Mouse (Mus musculus): ENCODE results near the gene Dnah2. TPM values are rescaled to one million over a fixed set of nuclear protein-coding genes. Genes with fewer than 3 reads are reported as not detected.

The Dnah2 gene
- polyA plus RNA-seq, 1 experiment from 2014 or later = 1.4 TPM

DNA sequence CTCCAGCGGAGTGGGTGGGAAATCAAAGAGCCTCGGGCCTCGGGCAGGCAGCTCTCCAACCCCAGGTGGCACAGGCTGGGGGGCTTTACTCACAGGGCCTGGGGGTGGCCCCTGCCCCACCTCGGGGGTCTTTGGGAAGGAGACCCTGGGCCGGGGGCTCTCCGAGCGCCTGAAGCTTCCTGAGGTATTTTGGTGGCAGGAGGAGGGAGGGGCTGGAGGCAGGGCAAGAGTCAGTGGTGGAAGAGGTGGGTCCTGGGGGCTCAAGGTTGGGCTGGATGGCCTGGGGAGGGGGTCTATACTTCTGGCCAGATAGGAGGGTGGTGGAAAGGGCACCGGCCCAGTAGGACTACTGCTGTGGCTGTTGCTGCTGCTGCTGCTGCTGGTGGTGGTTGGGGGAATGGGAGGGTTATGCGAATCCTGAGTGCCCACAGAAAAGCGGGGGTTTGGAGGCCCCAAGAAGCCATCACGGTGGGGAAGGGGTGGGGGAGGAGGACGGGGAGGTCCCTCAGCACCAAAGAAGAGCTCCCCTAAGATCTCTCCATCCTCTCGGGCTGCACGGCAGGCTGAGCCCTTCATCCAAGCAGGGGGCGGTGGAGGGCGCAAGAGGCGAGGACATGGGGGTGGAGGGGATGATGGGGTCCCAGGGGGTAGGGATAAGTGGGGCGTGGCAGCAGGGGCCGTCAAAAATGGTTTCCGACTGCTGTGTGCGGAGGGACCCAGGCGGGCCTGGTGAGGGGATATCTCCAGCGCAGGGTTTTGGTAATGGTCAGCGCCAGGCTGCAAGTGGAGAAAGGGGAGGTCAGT, 143.3 kb downstream of the Dnah2 start:
- Histone ChIP-seq H3K36me3 (peaks cover 74% of the 10 kb centered on the region), H3K27ac (no peak overlapping the region), H3K4me2 (replicated peaks) (no peak overlapping the region), H3K4me3 (no peak overlapping the region), H3K4me1 (peaks cover 22% of the 10 kb centered on the region), H3K9me3 (replicated peaks) (no peaks in the 10 kb centered on the region), H3K9ac (no peak overlapping the region), H3K27me3 (peaks cover 5% of the 10 kb centered on the region)
- no peak for ATAC-seq (ENCODE audit: low FRiP score)
- 93% methylated on average over 24 of the region's 24 CpGs for WGBS

DNA sequence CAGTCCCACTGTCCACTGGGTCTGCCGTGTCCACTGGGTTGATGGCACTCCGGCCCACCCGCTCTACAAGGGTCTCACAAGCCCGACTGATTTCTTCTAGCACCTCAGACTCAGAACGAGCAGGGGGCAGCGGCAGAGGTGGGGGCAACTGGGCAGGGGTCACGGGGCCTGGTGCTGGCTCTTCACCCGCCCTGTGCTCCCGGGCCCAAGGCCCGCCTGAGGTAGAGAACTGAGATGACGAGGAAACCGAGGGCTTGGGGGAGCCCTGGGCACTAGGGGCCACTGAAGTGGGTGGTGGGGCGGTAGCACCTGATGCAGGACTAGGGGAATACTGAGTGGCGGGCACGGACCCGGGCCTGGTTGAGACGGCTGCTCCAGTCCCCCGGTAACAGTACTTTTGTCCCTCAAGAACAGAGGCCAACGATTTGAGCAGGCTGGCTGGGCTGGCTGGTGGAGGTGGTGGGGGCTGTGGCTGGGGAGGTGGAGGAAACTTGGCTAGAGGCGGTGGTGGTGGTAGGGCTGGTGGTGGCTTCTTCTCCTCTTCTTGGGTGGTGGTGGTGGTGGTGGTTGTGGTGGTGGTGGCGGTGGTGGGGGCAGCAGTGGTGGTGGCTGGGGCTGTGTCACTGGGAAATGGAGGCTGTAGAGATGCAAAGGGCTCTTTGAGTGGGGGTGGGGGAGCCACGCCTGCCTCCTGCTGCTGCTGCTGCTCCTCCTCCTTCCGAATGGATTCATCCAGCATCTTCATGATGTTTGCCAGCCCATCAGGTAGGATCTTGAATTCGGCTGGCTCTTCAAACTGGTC, 144.1 kb downstream of the Dnah2 start:
- no peaks in the 10 kb centered on the region for H3K9me3 ChIP-seq (replicated peaks)
- H3K27ac ChIP-seq = no peak overlapping the region
- H3K9ac ChIP-seq = no peak overlapping the region
- 94% methylated on average over 21 of the region's 24 CpGs for WGBS
- no peak overlapping the region for H3K4me3 ChIP-seq
- no peak overlapping the region for H3K4me2 ChIP-seq (replicated peaks)
- H3K4me1 ChIP-seq = peaks cover 26% of the 10 kb centered on the region
- peaks cover 82% of the 10 kb centered on the region for H3K36me3 ChIP-seq
- ATAC-seq (ENCODE audit: low FRiP score) = no peak
- H3K27me3 ChIP-seq = peaks cover 13% of the 10 kb centered on the region

DNA sequence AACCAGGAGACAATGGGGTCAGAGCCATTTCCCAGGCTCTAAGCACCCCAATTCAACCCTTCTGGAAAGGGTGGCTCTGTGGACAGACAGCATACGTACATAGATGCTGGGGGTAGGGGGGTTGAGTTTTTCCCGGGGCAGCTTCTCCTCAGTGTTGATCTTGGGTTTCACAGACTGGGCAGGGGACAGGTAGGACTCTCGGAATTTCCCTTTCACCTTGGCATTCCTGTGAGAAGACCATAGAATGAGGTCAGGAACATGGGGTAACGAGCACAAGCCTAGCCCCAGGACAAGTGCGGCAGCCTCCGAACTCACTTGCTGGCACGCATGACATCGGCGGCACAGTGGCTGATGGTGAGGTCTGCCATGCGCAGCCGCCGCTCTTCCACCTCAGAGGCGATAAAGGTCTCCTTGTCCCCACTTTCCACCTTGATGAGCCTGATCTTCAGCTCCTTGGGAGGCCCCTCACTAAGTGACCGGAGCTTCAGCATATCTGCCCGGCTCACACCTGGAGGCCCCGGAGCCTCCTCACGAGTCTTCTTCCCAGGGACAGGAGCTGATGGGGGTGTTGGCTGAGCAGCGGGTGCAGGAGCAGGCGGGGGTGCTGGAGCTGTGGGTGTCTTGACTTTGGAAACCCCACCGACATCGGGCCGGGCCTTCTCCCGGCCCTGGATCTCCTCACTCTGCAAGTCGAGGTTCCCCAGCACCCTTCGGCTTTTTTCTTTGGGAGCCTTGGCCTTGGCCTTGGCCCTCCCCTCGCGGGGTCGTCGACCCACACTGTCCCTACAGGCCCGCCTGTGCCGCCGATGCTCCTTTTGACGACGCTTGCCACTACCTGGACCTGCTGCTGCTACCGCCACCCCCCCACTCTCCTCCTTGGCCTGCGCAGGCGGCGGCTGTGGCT, 145.0 kb downstream of the Dnah2 start:
- Histone ChIP-seq H3K9ac (no peak overlapping the region), H3K36me3 (peaks cover 87% of the 10 kb centered on the region), H3K4me1 (peaks cover 25% of the 10 kb centered on the region), H3K9me3 (replicated peaks) (no peaks in the 10 kb centered on the region), H3K4me3 (no peak overlapping the region), H3K27me3 (peaks cover 15% of the 10 kb centered on the region), H3K4me2 (replicated peaks) (no peak overlapping the region), H3K27ac (no peak overlapping the region)
- no peak for ATAC-seq (ENCODE audit: low FRiP score)
- 94% methylated on average over 34 of the region's 38 CpGs for WGBS

DNA sequence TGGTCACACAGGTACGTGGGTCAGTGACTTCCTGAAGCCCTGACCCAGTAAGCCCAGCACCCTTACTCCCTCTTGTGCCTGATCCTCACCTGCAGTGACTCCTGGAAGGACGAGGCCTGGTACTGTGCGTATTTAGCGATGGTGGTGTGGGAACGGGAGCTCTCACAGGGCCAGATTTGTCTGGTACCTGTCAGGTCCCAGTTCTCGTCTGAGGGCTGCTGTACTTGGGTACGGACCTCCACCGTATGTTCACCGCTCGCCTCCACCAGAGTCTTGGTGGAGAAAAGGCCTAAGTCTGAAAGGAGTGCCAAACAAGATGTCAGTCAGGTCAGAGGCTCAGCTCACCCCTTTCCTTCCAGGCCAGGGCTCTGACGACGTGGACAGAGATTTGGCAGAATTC, 146.9 kb downstream of the Dnah2 start:
- H3K4me3 ChIP-seq = no peak overlapping the region
- H3K4me2 ChIP-seq (replicated peaks) = no peak overlapping the region
- H3K9ac ChIP-seq = no peak overlapping the region; the same call in 1 of the 2 replicates
- H3K4me1 ChIP-seq = peaks cover 25% of the 10 kb centered on the region
- H3K36me3 ChIP-seq = peaks cover 78% of the 10 kb centered on the region
- H3K27me3 ChIP-seq = peaks cover 26% of the 10 kb centered on the region
- 86% methylated on average over 12 of the region's 12 CpGs for WGBS
- H3K9me3 ChIP-seq (replicated peaks) = no peaks in the 10 kb centered on the region
- H3K27ac ChIP-seq = no peak overlapping the region
- no peak for ATAC-seq (ENCODE audit: low FRiP score)

DNA sequence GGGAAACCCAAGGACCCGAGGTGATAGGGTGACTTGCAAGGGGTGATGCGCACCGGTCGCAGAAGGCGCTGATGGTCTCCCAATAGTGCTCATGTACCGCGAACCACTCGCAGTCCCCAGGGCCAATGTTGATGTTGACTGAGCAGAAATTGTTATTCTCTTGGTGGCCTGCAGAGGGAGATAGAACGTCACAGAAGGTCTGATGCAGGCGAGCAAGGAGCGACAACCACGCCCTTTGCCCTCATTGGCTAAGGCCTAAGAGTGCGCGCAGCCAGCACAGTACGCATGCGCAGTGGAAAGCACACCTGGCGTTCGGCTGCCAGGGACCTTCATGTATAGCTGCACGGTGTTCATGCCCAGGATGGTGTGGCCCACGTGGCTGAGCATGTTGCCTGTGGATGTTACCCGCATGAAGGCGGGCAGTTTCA, 147.7 kb downstream of the Dnah2 start:
- Histone ChIP-seq H3K36me3 (peaks cover 70% of the 10 kb centered on the region), H3K9me3 (replicated peaks) (no peaks in the 10 kb centered on the region), H3K4me3 (no peak overlapping the region), H3K4me2 (replicated peaks) (no peak overlapping the region; the same call in 1 of the 2 replicates), H3K27ac (no peak overlapping the region), H3K9ac (peak overlapping the region; percentile 27; the same call in 1 of the 2 replicates), H3K4me1 (peaks cover 32% of the 10 kb centered on the region), H3K27me3 (peaks cover 26% of the 10 kb centered on the region)
- ATAC-seq (ENCODE audit: low FRiP score) = peak; percentile 49
- WGBS = 19% methylated on average over 22 of the region's 22 CpGs

DNA sequence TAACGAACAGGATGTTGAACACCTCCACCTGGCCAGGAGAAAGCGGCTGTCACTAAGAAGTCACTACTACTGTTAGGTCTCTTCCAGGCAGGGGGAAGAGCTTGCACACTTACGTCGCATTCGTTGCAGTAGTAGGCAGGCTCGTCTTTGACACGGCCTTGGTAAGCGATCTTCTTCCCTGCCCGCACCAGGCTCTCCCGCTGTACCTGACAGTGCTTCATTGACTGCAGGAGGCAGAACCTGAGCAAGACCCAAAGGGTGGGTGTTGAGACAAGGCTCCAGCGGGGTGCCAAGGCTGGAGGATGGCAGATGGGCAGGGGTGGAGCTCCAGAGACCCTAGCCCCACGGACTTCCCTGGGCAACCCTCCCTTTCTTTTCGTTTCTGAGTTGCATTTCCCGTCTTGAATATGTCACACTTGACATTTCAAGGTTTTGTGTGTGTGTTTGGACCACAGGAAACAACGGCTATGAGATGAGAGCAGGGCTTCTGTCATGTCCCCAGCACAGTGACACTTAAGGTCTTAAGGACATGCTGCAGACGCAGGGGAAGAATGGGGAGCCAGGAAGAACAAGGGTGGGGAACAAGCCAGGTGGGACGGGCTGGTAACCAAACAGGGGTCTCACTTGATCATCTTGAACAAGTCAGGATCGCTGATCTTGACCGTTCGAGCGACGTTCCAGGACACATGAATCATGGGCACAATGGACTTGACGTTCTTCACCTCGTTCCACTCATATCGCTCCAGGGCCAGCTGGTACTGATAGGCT, 148.6 kb downstream of the Dnah2 start:
- H3K4me3 ChIP-seq = no peak overlapping the region
- ATAC-seq (ENCODE audit: low FRiP score) = no peak
- H3K4me2 ChIP-seq (replicated peaks) = 0 out of 2 replicates have a peak overlapping the region, but pooled peaks have one; percentile 15
- H3K36me3 ChIP-seq = peaks cover 61% of the 10 kb centered on the region
- no peak overlapping the region for H3K27ac ChIP-seq
- peak overlapping the region; percentile 38; the same call in 1 of the 2 replicates for H3K9ac ChIP-seq
- WGBS = 73% methylated on average over 25 of the region's 25 CpGs
- H3K27me3 ChIP-seq = peaks cover 26% of the 10 kb centered on the region
- no peaks in the 10 kb centered on the region for H3K9me3 ChIP-seq (replicated peaks)
- H3K4me1 ChIP-seq = peaks cover 33% of the 10 kb centered on the region

DNA sequence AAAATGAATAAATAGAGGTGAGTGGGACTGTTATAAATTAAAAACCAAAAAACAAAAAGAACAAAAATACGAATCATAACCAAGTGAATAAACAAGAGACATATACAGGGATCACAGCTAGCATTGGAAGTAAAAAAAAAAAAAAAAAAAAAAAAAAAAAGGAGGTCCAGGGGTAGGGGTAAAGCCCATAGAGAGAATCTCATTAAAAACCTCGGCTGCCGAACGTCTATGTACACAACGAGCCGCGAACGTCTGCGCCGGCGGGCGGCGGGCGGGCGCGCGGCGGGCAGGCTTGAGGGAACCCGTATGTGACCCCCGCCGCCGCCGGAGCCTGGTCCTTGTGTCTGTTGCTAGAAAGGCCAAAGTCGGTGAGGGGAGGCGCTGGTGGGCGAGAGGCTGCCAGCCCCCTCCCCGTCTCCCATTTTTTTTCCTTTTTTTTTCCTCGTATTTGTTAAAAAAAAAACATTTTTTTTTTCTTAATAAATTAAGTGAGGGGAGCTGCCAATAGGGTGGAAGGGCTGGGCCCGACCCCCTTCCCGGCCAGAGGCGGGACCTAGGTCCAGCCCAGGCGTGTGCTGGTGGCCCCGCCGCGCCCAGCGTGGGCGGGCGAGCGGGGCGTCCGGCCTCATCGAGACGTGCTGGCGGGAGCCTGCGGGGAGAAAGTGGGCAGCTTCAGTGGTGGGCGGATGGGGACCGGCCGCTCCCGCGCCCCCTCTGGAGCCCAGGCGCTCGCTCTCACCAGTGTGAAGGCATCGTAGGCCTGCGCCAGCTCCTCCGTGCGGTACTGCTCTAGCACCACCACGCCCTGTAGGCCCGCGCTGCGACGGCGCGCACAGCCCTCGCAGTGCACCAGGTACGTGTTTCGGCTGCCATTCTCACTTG, 149.5 kb downstream of the Dnah2 start:
- H3K4me3 ChIP-seq = no peak overlapping the region
- peak overlapping the region; percentile 38 for H3K9ac ChIP-seq
- H3K27ac ChIP-seq = no peak overlapping the region
- WGBS = 16% methylated on average over 66 of the region's 66 CpGs
- H3K4me1 ChIP-seq = peaks cover 34% of the 10 kb centered on the region
- peaks cover 53% of the 10 kb centered on the region for H3K36me3 ChIP-seq
- no peak for ATAC-seq (ENCODE audit: low FRiP score)
- H3K4me2 ChIP-seq (replicated peaks) = 0 out of 2 replicates have a peak overlapping the region, but pooled peaks have one; percentile 15
- peaks cover 26% of the 10 kb centered on the region for H3K27me3 ChIP-seq
- no peaks in the 10 kb centered on the region for H3K9me3 ChIP-seq (replicated peaks)

DNA sequence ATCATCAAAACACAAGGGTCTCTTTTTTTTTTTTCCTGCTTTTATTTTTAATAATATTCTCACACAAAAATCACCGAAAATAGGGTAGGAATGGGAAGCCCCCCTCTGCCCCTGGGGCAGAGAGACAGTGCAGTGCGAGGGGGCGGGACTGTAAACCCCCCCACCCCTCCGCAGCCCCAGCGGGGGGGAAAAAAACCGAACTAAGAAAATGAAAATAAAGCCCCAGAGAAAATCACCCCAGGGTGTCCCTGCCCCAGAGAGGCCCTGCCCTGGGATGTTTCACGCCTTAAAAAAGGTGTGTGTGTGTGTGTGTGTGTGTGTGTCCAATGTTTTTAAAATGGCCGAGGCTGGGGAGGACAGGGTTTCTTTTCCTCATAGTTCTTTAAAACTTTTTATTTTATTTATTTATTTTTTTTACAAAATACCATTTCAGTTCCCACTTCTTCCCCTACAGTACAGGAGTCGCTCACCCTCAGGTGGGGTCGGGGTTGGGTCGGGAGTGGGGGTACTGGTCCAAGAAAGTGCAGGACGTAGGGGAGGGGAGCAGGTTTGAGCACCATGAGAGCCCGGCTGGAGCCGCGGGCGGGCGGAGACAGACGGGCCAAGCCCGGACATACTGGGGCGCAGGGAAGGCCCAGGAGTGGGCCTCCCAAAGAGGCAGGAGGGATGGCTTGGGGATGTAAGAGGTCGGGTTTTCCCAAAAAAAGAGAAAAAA, 150.3 kb downstream of the Dnah2 start:
- Histone ChIP-seq H3K27ac (no peak overlapping the region), H3K4me1 (peaks cover 37% of the 10 kb centered on the region), H3K9ac (peak overlapping the region; percentile 47; the same call in 1 of the 2 replicates), H3K27me3 (peaks cover 26% of the 10 kb centered on the region), H3K4me3 (peak overlapping the region; percentile 6; the same call in 1 of the 2 replicates), H3K4me2 (replicated peaks) (peak overlapping the region; percentile 62), H3K36me3 (peaks cover 45% of the 10 kb centered on the region), H3K9me3 (replicated peaks) (no peaks in the 10 kb centered on the region)
- ATAC-seq (ENCODE audit: low FRiP score) = no peak
- 16% methylated on average over 21 of the region's 21 CpGs for WGBS

DNA sequence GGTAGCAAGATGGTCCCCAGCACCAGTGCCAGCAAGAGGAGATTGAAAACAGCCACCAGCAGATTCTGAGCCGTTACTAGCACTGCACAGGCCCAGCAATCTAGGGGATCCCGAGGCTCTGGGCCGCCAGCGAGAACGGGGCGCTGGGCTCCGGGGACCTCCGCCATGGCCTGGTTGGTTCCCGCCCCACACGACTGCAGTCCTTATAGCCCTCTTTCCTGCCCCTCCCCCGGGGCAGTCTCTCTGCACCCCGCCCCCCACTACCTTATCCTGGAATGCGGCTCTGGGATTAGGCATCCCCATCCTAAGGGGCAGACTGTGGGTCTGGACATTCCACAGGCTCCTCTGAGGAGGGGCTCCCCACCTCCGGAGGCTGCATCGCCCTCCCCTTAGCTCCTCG, 150.9 kb downstream of the Dnah2 start, which contains the start of gene Tmem88:
Tmem88 (minus strand) TSS at position 176 of the 400 bp plus-strand sequence.
- H3K27me3 ChIP-seq = peaks cover 26% of the 10 kb centered on the region
- H3K4me2 ChIP-seq (replicated peaks) = peak within 1 kb of the TSS; percentile 62
- no peak for ATAC-seq (ENCODE audit: low FRiP score)
- H3K9me3 ChIP-seq (replicated peaks) = no peaks in the 10 kb centered on the region
- WGBS = 4% methylated on average over 16 of the region's 16 CpGs
- H3K27ac ChIP-seq = peak within 1 kb of the TSS; percentile 24; the same call in 1 of the 2 replicates
- H3K36me3 ChIP-seq = peaks cover 39% of the 10 kb centered on the region
- H3K4me3 ChIP-seq = peak within 1 kb of the TSS; percentile 6
- peak within 1 kb of the TSS; percentile 47 for H3K9ac ChIP-seq
- H3K4me1 ChIP-seq = peaks cover 37% of the 10 kb centered on the region

DNA sequence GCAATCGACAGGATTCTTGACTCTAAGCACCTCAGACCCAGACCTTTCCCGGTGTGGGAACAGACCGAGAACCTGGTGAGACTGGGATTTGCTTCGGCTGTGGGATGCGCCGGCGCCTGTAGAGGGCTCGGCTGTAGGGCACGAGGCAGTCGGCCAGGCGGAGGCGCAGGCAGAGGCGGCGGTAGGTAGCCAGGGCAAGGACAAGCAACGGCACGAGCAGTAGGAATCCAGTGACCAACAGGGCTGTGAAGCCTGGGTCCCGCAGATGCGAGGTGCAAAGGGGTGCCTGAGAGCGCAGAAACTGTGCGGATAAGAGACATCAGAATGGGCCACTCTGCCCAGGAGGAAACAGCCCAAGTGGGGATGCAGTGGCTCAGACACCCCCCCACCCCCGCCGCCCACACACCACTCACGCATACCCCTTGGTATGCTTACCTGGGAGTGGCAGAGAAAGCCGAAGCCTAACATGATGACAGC, 151.3 kb downstream of the Dnah2 start:
- Histone ChIP-seq H3K4me1 (peaks cover 37% of the 10 kb centered on the region), H3K4me3 (peak overlapping the region; percentile 6), H3K4me2 (replicated peaks) (peak overlapping the region; percentile 62), H3K36me3 (peaks cover 34% of the 10 kb centered on the region), H3K9ac (peak overlapping the region; percentile 47; the same call in 1 of the 2 replicates), H3K27me3 (peaks cover 26% of the 10 kb centered on the region), H3K9me3 (replicated peaks) (no peaks in the 10 kb centered on the region), H3K27ac (peak overlapping the region; percentile 24; the same call in 1 of the 2 replicates)
- 10% methylated on average over 24 of the region's 24 CpGs for WGBS
- ATAC-seq (ENCODE audit: low FRiP score) = no peak
